Mouse (Mus musculus): ENCODE results near the gene Foxq1.

Foxq1 gene

GRCm38 (mm10) chr13:31555834-31556233, at the start of gene Foxq1:
TSS of gene Foxq1 (plus strand) at chr13:31556134.
- DNase-seq (ENCODE audit: low read depth, low spot score), result no peak

GRCm38 (mm10) chr13:31506494-31507167, 49.3 kb upstream of the Foxq1 start:
- no peak for DNase-seq (ENCODE audit: low read depth, low spot score)

- no peak for DNase-seq (ENCODE audit: low read depth, low spot score)
Observed at GRCm38 (mm10) chr13:31515261-31515660, 40.7 kb upstream of the Foxq1 start.

GRCm38 (mm10) chr13:31518411-31518886, 37.5 kb upstream of the Foxq1 start:
- no peak for DNase-seq (ENCODE audit: low read depth, low spot score)

- no peak for DNase-seq (ENCODE audit: low read depth, low spot score)
Observed at GRCm38 (mm10) chr13:31518971-31519370, 37.0 kb upstream of the Foxq1 start.

- DNase-seq (ENCODE audit: low read depth, low spot score), result no peak
Observed at GRCm38 (mm10) chr13:31524976-31525375, 31.0 kb upstream of the Foxq1 start.

GRCm38 (mm10) chr13:31531186-31531585, 24.7 kb upstream of the Foxq1 start:
- no peak for DNase-seq (ENCODE audit: low read depth, low spot score)

- no peak for DNase-seq (ENCODE audit: low read depth, low spot score)
Observed at GRCm38 (mm10) chr13:31531651-31532061, 24.3 kb upstream of the Foxq1 start.

GRCm38 (mm10) chr13:31534726-31535125, 21.2 kb upstream of the Foxq1 start:
- no peak for DNase-seq (ENCODE audit: low read depth, low spot score)

- no peak for DNase-seq (ENCODE audit: low read depth, low spot score)
Observed at GRCm38 (mm10) chr13:31543021-31543420, 12.9 kb upstream of the Foxq1 start.

- no peak for DNase-seq (ENCODE audit: low read depth, low spot score)
Observed at GRCm38 (mm10) chr13:31546784-31547183, 9.2 kb upstream of the Foxq1 start.

GRCm38 (mm10) chr13:31547204-31547603, 8.7 kb upstream of the Foxq1 start:
- DNase-seq (ENCODE audit: low read depth, low spot score), result no peak

GRCm38 (mm10) chr13:31547610-31548009, 8.3 kb upstream of the Foxq1 start:
- no peak for DNase-seq (ENCODE audit: low read depth, low spot score)

- DNase-seq (ENCODE audit: low read depth, low spot score), result no peak
Observed at GRCm38 (mm10) chr13:31556964-31557767, 1.2 kb downstream of the Foxq1 start.

GRCm38 (mm10) chr13:31557768-31558520, 2.0 kb downstream of the Foxq1 start:
- no peak for DNase-seq (ENCODE audit: low read depth, low spot score)

- DNase-seq (ENCODE audit: low read depth, low spot score), result no peak
Observed at GRCm38 (mm10) chr13:31558521-31559418, 2.8 kb downstream of the Foxq1 start, which contains the start of gene A530084C06Rik. TSS of gene A530084C06Rik (minus strand) at chr13:31559333.

- no peak for DNase-seq (ENCODE audit: low read depth, low spot score)
Observed at GRCm38 (mm10) chr13:31559419-31560144, 3.6 kb downstream of the Foxq1 start.

GRCm38 (mm10) chr13:31564394-31564793, 8.5 kb downstream of the Foxq1 start:
- DNase-seq (ENCODE audit: low read depth, low spot score), result no peak

GRCm38 (mm10) chr13:31567099-31567498, 11.2 kb downstream of the Foxq1 start:
- DNase-seq (ENCODE audit: low read depth, low spot score), result no peak

GRCm38 (mm10) chr13:31567617-31568294, 11.8 kb downstream of the Foxq1 start:
- DNase-seq (ENCODE audit: low read depth, low spot score), result no peak
